Mouse (Mus musculus): ENCODE measurements around the gene Glra4.

The Glra4 gene

GRCm38 (mm10) chrX:136780041-136780440, at the start of gene Glra4:
Gene Glra4 (minus strand): TSS chrX:136780141.
- no peak for DNase-seq (ENCODE audit: low spot score)

DNA sequence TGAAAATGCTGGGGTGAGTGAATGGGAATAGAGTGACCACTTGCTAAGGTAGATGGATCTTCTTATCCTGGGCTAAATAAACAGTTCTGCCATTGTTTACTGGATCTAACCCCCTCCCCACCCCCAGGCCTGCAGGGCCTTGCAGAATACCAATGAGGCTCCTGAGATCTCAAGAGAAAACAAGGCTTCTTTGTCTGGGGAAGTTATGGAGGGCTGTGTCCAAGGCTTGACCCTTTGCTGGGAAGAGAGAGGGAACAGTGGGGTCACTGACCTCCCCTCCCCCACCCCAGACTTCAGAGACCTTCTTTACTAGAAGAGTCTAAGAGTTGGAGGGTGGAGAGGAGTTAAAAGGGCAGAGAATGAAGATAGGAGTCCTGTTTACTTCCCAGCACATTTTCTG, 48.7 kb upstream of the Glra4 start:
- no peak for DNase-seq (ENCODE audit: low spot score)

DNA sequence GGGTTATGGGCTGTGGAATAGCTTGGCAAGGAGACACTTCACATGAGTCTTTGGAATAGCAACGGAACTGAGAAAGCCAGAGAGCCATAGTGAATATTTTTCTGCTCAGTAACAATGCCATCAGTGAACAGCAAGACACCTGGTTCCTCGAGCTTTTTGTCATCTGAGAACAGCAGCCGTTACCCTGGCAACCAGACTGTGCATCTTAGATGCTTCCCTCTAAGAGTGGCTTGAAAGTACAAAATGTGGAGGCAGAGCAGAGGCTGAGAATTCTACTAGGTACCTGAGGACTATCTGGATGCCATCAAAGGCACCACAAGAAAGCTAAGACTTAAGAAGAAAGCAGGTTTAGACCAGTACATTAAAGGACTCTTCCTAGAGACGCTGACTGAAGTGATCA, 45.1 kb upstream of the Glra4 start:
- DNase-seq (ENCODE audit: low spot score) = no peak

- DNase-seq (ENCODE audit: low spot score) = no peak
These were observed 42.4 kb upstream of the Glra4 start, which contains the start of gene Plp1 for GRCm38 (mm10) chrX:136822371-136822770. Gene Plp1 (plus strand): TSS chrX:136822671.

DNA sequence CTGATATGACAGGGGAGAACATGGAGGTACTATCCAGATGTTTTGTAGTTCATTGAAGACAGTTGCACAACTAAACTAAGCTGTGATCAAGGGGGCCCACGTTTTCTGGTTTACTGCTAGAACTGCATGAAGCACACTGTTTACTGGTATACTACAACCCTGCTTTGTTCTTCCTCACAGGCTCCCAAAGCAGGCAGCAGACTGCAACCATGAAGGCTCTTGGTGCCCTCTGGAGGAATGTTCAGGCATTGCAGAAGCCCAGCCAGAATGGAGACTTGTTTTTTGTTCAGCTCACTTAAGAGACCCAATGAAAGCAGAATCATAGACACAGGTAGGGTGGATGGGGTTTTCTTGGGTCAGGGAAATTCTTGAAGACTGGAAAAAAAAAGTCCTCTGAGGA, 40.3 kb upstream of the Glra4 start:
- DNase-seq (ENCODE audit: low spot score) = peak; percentile 61

- DNase-seq (ENCODE audit: low spot score) = no peak
These were observed 39.8 kb upstream of the Glra4 start for GRCm38 (mm10) chrX:136819752-136820151.

DNA sequence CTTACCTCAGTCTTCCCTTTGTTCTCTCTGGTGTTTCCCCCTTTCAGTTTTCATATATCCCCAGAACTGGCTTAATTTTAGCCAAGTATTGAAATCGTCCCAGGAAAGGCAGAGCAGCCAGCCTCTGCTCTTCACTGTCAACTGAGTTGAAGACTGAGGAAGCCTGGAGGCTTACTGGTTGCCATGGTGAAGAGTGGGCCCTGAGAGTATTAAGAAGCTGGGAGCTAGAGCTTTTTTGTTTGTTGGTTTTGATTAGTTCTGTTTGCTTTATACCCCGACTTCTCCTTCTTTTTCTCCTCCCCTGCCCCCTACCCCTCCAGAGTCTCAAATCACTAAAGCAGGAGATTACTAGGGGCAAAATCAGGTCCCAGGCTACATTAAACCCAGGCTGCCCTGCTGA, 17.3 kb upstream of the Glra4 start:
- DNase-seq (ENCODE audit: low spot score) = no peak

GRCm38 (mm10) chrX:136789446-136789845, 9.5 kb upstream of the Glra4 start:
- DNase-seq (ENCODE audit: low spot score) = no peak

DNA sequence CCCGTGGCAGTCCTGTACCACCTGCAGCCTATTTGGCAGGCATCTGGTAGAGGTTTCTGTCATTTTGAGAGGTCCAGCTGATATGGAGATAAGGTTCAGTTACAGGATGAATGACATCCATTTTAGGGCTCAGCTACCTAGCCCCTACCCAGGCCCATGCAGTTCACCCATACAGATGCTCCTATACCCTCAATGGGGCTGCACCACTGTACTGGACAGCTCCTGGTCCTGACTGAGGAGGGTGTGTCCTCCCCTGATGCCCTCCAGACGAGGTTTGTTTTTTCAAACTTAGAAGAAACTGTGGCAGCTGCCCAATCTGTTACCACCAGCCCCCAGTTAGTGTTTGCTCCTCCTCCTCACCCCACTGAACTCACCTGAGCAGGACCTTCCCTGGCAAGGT, 679 bp downstream of the Glra4 start:
- no peak for DNase-seq (ENCODE audit: low spot score)

GRCm38 (mm10) chrX:136778046-136778445, 1.9 kb downstream of the Glra4 start:
- no peak for DNase-seq (ENCODE audit: low spot score)

DNA sequence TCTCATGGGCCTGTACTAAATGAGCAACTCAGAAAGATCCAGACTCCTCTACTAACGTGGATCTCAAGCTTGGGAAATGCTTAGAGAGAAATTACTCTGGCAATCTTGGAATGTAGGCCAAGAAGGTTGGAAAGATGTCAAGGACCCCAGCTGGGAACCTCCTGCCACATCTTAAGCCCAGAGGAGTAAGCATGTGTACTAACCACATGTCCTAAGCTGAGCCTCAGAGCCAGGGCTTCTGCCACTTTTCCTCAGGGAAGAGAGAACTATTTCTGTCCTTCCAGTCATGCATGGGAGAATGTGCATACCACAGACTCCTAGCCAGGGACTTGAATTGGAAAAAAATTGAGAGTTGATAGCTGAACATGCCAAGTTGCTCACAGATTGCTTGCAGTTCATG, 6.9 kb downstream of the Glra4 start:
- no peak for DNase-seq (ENCODE audit: low spot score)

DNA sequence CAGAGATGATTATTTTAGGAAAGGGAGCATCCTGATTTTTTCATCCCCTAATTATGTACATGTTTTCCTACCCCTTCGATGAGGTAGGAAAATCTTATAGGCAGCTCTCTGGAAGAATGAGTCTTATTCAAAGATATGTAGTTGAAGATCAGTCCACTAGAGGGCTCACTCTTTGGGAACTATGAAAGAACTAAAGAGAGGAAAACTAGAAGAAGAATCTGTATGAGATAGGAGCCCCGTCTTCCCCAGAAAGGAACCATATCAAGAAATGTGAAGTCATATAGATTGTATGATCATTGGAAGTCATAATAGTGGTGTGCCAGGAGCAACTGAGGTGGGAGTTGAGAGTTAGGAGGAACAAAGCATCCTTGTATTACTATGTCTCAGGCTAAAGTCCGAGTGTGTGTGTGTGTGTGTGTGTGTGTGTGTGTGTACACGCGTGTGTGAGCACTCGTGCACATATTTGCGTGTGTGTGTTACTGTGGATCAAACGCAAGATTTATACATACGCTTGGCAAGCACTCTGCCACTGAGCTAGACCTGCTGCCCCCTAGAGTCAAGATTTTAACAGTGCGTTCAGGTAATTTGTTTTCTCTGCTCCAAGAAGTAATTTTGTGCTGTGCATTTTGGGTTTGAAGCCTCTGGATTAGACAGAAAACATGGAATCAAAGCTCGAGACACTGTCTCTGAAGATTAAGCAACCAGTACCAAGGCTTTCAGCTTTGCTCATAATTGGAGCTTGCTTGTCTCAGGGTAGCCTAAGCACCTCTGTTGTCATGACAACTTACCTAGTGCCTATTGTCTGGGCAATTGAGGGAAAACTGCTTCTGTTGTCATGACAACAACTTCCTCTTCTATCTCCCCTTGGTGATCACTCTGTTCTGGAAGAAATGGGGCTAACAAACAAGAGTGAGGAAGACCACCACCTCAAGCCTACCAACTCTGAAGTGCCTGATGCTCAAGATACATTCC, 18.6 kb downstream of the Glra4 start:
- no peak for DNase-seq (ENCODE audit: low spot score)

GRCm38 (mm10) chrX:136755464-136755863, 24.5 kb downstream of the Glra4 start:
- DNase-seq (ENCODE audit: low spot score) = no peak

GRCm38 (mm10) chrX:136749329-136749728, 30.6 kb downstream of the Glra4 start:
- no peak for DNase-seq (ENCODE audit: low spot score)

DNA sequence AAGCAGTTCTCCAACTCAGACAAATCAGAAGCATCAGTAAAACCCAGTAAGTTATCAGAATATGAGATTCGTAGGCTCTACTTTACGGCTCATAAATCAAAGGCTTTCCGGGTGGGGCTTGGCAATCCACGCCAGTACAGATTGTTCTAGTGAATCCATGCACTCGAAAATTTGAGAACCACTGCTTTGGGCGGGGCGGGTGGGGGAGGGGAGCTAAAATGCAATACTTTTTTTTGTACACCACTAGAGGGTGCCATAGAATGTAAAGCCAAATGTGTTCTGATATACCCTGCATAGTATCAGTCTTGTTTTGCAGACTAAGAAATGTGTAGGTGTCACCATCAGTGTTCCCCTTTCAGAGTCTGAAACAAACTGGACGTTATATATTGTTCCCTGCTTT, 35.3 kb downstream of the Glra4 start:
- DNase-seq (ENCODE audit: low spot score) = no peak

DNA sequence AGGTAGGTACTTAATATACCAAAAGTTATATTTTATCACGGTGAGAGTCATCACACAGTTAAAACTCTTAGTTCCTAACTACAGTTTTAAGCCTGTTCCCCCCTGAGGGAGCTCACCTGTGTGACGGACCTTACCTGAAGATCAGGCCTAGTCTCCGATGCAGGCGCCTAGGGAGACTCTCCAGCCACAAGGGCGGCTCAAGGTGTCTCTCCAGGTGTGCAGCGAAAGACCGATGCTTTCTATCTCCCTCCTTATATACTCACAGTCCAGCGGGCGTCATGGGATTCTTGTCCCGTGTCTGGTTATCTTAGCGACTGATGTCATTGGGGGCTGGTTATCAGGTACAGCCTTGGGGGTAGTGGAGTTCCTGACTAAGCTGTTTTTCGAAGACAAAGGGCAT, 36.5 kb downstream of the Glra4 start, which contains the start of gene Morf4l2:
Morf4l2 (minus strand) TSS at position 232 of the 400 bp plus-strand sequence.
- no peak for DNase-seq (ENCODE audit: low spot score)

DNA sequence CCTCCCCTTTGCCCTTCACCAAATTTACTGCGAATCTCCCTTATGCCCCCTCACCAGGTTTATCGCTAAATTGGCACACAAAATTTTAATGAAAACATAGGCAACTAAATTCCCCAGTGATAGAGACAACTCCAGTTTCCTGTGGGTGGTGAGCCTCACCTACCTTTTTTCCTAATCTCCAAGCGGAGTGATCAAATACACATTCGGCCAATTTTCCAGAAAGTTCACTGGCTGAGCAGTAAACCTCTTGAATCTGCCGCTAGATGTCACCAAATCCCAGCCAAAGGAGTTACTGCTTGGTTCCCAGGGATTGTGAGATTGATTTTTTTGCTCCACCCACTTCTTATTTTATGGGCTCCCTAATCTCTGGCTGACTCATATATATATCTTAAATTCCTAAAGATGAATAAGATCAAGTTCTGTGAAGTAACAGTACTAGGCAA, 37.3 kb downstream of the Glra4 start:
- peak; percentile 25 for DNase-seq (ENCODE audit: low spot score)

DNA sequence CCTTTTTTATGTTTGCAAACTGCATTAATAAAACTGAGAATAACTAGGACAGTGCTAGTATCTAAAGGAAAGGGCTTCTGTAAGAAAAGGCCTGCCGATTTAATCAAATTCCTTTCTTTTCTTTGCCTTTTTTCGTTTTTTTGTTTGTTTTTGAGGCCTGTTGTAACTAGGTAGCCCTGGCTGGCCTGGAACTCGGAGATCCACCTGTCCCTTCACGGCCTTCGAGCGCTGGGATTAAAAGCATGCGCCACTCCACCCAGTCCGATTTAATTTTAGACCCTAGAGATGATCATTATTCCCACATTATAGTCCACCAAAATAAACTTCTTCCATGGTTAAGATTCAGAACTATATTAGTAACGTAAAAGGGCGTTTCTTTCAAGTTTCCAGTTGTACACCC, 37.7 kb downstream of the Glra4 start:
- DNase-seq (ENCODE audit: low spot score) = no peak

- DNase-seq (ENCODE audit: low spot score) = peak; percentile 60
These were observed 38.2 kb downstream of the Glra4 start for GRCm38 (mm10) chrX:136741651-136742201.

GRCm38 (mm10) chrX:136740791-136741650, 38.9 kb downstream of the Glra4 start:
- DNase-seq (ENCODE audit: low spot score) = peak; percentile 64

- no peak for DNase-seq (ENCODE audit: low spot score)
These were observed 39.7 kb downstream of the Glra4 start for GRCm38 (mm10) chrX:136740087-136740790.

DNA sequence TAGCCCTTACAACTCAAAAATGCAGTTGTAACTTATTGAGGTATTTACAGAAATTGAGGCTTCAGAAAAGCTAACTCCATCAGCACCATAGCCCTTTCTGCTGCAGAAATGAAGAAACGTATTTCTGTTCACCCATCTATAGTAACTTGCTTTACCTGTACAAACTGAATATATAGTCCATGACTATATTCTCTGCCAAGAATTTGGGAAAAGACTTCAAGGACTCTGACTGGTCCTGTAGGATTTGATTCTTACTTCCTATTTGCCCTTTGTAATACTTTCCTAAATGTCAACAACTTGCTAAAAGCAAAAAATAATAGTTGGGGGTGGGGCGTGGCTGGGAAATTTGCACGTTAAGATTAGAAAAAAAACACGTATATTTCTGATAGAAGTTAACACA, 47.9 kb downstream of the Glra4 start:
- DNase-seq (ENCODE audit: low spot score) = no peak
